Mouse (Mus musculus): Measurements from ENCODE around the gene Dcst1.
A peak's percentile ranks its signal among the peaks of the same experiment; 100 is the strongest.

The Dcst1 gene

GRCm38 (mm10) chr3:89365153-89365485 lies at the start of gene Dcst1:
Gene Dcst1, minus strand, starts transcription at chr3:89365253.
- no peak for DNase-seq (ENCODE audit: low read depth)

- peak; percentile 100 for DNase-seq (ENCODE audit: low read depth)
Observed at GRCm38 (mm10) chr3:89411490-89412393, 46.7 kb upstream of the Dcst1 start, which contains the start of gene Flad1. Gene Flad1, minus strand, starts transcription at chr3:89411870.

GRCm38 (mm10) chr3:89410864-89411263 lies 45.8 kb upstream of the Dcst1 start:
- DNase-seq (ENCODE audit: low read depth), result no peak

- no peak for DNase-seq (ENCODE audit: low read depth)
Observed at GRCm38 (mm10) chr3:89409701-89410100, 44.6 kb upstream of the Dcst1 start.

GRCm38 (mm10) chr3:89408448-89408847 lies 43.4 kb upstream of the Dcst1 start:
- no peak for DNase-seq (ENCODE audit: low read depth)

- no peak for DNase-seq (ENCODE audit: low read depth)
Observed at GRCm38 (mm10) chr3:89406887-89407286, 41.8 kb upstream of the Dcst1 start.

- no peak for DNase-seq (ENCODE audit: low read depth)
Observed at GRCm38 (mm10) chr3:89402693-89403092, 37.6 kb upstream of the Dcst1 start, which contains the start of gene Lenep. Gene Lenep, minus strand, starts transcription at chr3:89402793.

- DNase-seq (ENCODE audit: low read depth), result no peak
Observed at GRCm38 (mm10) chr3:89401329-89401728, 36.3 kb upstream of the Dcst1 start.

GRCm38 (mm10) chr3:89396654-89397005 lies 31.6 kb upstream of the Dcst1 start:
- DNase-seq (ENCODE audit: low read depth), result no peak

- no peak for DNase-seq (ENCODE audit: low read depth)
Observed at GRCm38 (mm10) chr3:89395806-89396653, 31.0 kb upstream of the Dcst1 start.

- no peak for DNase-seq (ENCODE audit: low read depth)
Observed at GRCm38 (mm10) chr3:89395419-89395805, 30.4 kb upstream of the Dcst1 start.

- DNase-seq (ENCODE audit: low read depth), result no peak
Observed at GRCm38 (mm10) chr3:89394894-89395256, 29.8 kb upstream of the Dcst1 start.

- DNase-seq (ENCODE audit: low read depth), result no peak
Observed at GRCm38 (mm10) chr3:89394006-89394893, 29.2 kb upstream of the Dcst1 start, which contains the start of gene Zbtb7b. Gene Zbtb7b, minus strand, starts transcription at chr3:89394776.

GRCm38 (mm10) chr3:89393605-89394004 lies 28.6 kb upstream of the Dcst1 start:
- peak; percentile 92 for DNase-seq (ENCODE audit: low read depth)

GRCm38 (mm10) chr3:89392871-89393311 lies 27.8 kb upstream of the Dcst1 start:
- no peak for DNase-seq (ENCODE audit: low read depth)

- DNase-seq (ENCODE audit: low read depth), result no peak
Observed at GRCm38 (mm10) chr3:89391663-89392511, 26.8 kb upstream of the Dcst1 start.

- DNase-seq (ENCODE audit: low read depth), result no peak
Observed at GRCm38 (mm10) chr3:89390699-89391662, 25.9 kb upstream of the Dcst1 start.

GRCm38 (mm10) chr3:89390111-89390515 lies 25.1 kb upstream of the Dcst1 start:
- no peak for DNase-seq (ENCODE audit: low read depth)

- DNase-seq (ENCODE audit: low read depth), result no peak
Observed at GRCm38 (mm10) chr3:89388901-89389740, 24.1 kb upstream of the Dcst1 start.
